ENCODE assay signal across 16 mouse cellular contexts in the genomic region with DNA sequence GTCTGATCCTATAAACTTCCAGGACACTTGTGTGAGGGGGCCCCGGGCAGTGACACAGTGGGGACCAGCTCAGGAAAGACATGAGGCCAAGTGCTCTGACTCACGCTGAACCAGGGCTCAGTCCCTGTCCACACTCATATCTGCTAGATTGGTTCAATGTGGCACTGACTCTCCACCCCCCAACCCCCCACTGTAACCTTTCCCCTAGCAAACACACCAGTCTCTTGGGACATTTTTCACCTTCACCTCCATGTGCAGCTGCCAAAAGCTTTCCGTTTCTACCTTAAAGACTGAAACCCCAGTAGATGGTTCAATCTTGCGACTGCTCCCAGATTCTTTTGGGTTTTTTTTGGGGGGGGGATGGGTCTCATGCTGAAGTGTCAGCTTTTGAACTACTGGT. TPM values are rescaled to one million over a fixed set of nuclear protein-coding genes. Genes with fewer than 3 reads are reported as not detected.
DNase-seq lines count a peak whose midpoint lies in the region; ATAC-seq and TF ChIP-seq lines count a peak whose summit lies in the region.
"Had no signal": no experiment of that assay in that cellular context is flagged by ENCODE, and none has a peak within 500 bp of the region (broad histone marks: within the 10 kb centered on the region; RNA-seq: fewer than 3 reads in every experiment).

No protein-coding gene starts in this region.

- peak; percentile 57 for ATAC-seq in liver, embryonic 16.5 days (ENCODE audit: low read depth)

- H3K4me2 ChIP-seq in CH12.LX (ENCODE audit: insufficient read depth, low read depth, poor library complexity, severe bottlenecking), result no peak overlapping the region
- no peak overlapping the region for H3K4me2 ChIP-seq in liver, embryonic 16.5 days (ENCODE audit: low read depth, low read length)
- H3K4me2 ChIP-seq: heart, embryonic 15.5 days; limb, embryonic 15.5 days had no signal

- DNase-seq in adrenal gland, postnatal 14 days, result peak; percentile 34
- DNase-seq in adrenal gland, postnatal 25 days, result no peak
- peak; percentile 89 for DNase-seq in liver, adult 2 months (ENCODE audit: extremely low read depth, low read depth, low spot score)
- DNase-seq in liver (no peak), CH12.LX (ENCODE audit: extremely low read depth) (no peak)
- DNase-seq in cerebellum, postnatal 10 days, result no peak
- no peak for DNase-seq in heart, adult 18-20 months
- DNase-seq: right cerebral cortex, postnatal 25 days had no signal

- H3K4me1 ChIP-seq in liver, adult 2 months (ENCODE audit: control insufficient read depth, insufficient read depth, low read length), result peaks cover 18% of the 10 kb centered on the region
- peaks cover 8 to 9% of the 10 kb centered on the region in 2 experiments for H3K4me1 ChIP-seq in CH12.LX (ENCODE audit: control insufficient read depth in 1 of 2, insufficient read depth in 2 of 2)
- H3K4me1 ChIP-seq in liver, embryonic 16.5 days (ENCODE audit: control insufficient read depth, low read depth, low read length), result peaks cover 2% of the 10 kb centered on the region; the same call in 1 of the 2 replicates
- H3K4me1 ChIP-seq: heart, embryonic 15.5 days had no signal

- H3K9ac ChIP-seq in liver, adult 2 months (ENCODE audit: low read depth, low read length), result no peak overlapping the region
- no peak overlapping the region for H3K9ac ChIP-seq in CH12.LX (ENCODE audit: insufficient read depth, low read depth)
- no peak overlapping the region for H3K9ac ChIP-seq in liver, embryonic 16.5 days (ENCODE audit: low read depth, low read length)
- H3K9ac ChIP-seq: heart, embryonic 15.5 days; limb, embryonic 15.5 days had no signal

- dilution Hi-C loops in CH12.LX (cut with MboI; ENCODE audit: extremely low pct_ligation_motif_present, extremely low pct_unique_long_range_greater_than_20kb, low sequenced_read_pairs), result no loop called here

- 20% methylated on average over 4 of the region's 4 CpGs for WGBS in liver, adult 2 months
- whole genome bisulfite sequencing in liver, embryonic 16.5 days (ENCODE audit: insufficient replicate concordance), result 55% methylated on average over 4 of the region's 4 CpGs

- TF ChIP-seq RAD21 in CH12.LX (IDR thresholded peaks at IDR 0.05; ENCODE audit: low read depth, low read length), result no peak

- peaks cover 5% of the 10 kb centered on the region; the same call in 1 of the 2 replicates for H3K79me2 ChIP-seq in liver, adult 2 months (ENCODE audit: control insufficient read depth, insufficient read depth, low read length)
- no peaks in the 10 kb centered on the region for H3K79me2 ChIP-seq in CH12.LX (replicated peaks; ENCODE audit: control insufficient read depth, extremely low read depth, insufficient read depth, poor library complexity, severe bottlenecking)

- TF ChIP-seq CTCF in liver, adult 2 months (IDR thresholded peaks at IDR 0.05; ENCODE audit: low read depth, low read length), result no peak
- TF ChIP-seq CTCF in CH12.LX (conservative IDR thresholded peaks at IDR 0.05 in 1 of 2, IDR thresholded peaks at IDR 0.05 in 1 of 2; ENCODE audit: low read depth in 2 of 2, low read length in 2 of 2), result no peak

- no peaks in the 10 kb centered on the region for H3K36me3 ChIP-seq in liver, adult 2 months (ENCODE audit: control insufficient read depth, insufficient read depth, low read length)
- no peaks in the 10 kb centered on the region for H3K36me3 ChIP-seq in CH12.LX (replicated peaks in 1 of 2; ENCODE audit: control insufficient read depth in 1 of 2, insufficient read depth in 1 of 2, low read length in 1 of 2)
- H3K36me3 ChIP-seq in liver, embryonic 16.5 days (ENCODE audit: control insufficient read depth, insufficient read depth), result no peaks in the 10 kb centered on the region
- H3K36me3 ChIP-seq: heart, embryonic 15.5 days had no signal

- in situ Hi-C loops in CH12.LX (cut with MboI; ENCODE audit: low pct_ligation_motif_present, low pct_unique_long_range_greater_than_20kb, low sequenced_read_pairs), result no loop called here

- no peak for TF ChIP-seq POLR2A in liver, adult 2 months (IDR thresholded peaks at IDR 0.05; ENCODE audit: extremely low read depth, insufficient read depth, low read length)
- no peak for TF ChIP-seq POLR2A in CH12.LX (IDR thresholded peaks at IDR 0.05; ENCODE audit: low read depth, low read length)

- no peaks in the 10 kb centered on the region for H3K27me3 ChIP-seq in liver, adult 2 months (ENCODE audit: control insufficient read depth, insufficient read depth, low read length)
- peaks cover 95% of the 10 kb centered on the region for H3K27me3 ChIP-seq in CH12.LX (replicated peaks)
- no peaks in the 10 kb centered on the region for H3K27me3 ChIP-seq in liver, embryonic 16.5 days (ENCODE audit: control insufficient read depth, insufficient read depth, low read depth, low read length)

- no peak for TF ChIP-seq EP300 in CH12.LX (IDR thresholded peaks at IDR 0.05; ENCODE audit: low read length)

- H3K9me3 ChIP-seq in CH12.LX (replicated peaks; ENCODE audit: low read length), result no peaks in the 10 kb centered on the region
- no peaks in the 10 kb centered on the region for H3K9me3 ChIP-seq in liver, embryonic 16.5 days (replicated peaks; ENCODE audit: control insufficient read depth, low read length)
- H3K9me3 ChIP-seq: heart, embryonic 15.5 days; limb, embryonic 15.5 days had no signal

- peak overlapping the region; percentile 62; the same call in 1 of the 2 replicates for H3K27ac ChIP-seq in liver, adult 2 months (replicated peaks; ENCODE audit: insufficient read depth, low read depth, low read length)
- H3K27ac ChIP-seq in CH12.LX (ENCODE audit: insufficient read depth, low read depth), result no peak overlapping the region
- H3K27ac ChIP-seq in liver, embryonic 16.5 days (ENCODE audit: low read length), result peak overlapping the region; percentile 13
- H3K27ac ChIP-seq: heart, embryonic 15.5 days; limb, embryonic 15.5 days had no signal

- H3K4me3 ChIP-seq in liver, adult 2 months (ENCODE audit: insufficient read depth, low read depth, low read length), result no peak overlapping the region
- no peak overlapping the region for H3K4me3 ChIP-seq in CH12.LX (replicated peaks in 1 of 3; ENCODE audit: low read depth in 2 of 3, low read length in 2 of 3, poor library complexity in 1 of 3)
- H3K4me3 ChIP-seq in liver, embryonic 16.5 days (ENCODE audit: low read depth, low read length), result no peak overlapping the region
- H3K4me3 ChIP-seq: heart, embryonic 15.5 days; limb, embryonic 15.5 days had no signal

TF ChIP-seq in CH12.LX, 34 proteins besides CTCF, POLR2A, EP300 and RAD21:
- TF ChIP-seq TCF12 (IDR thresholded peaks at IDR 0.05; ENCODE audit: low read depth, low read length) (peak; percentile 33; the same call in 1 of the 2 replicates), BHLHE40 (IDR thresholded peaks at IDR 0.05; ENCODE audit: low read depth, low read length) (no peak)

RNA-seq across cellular contexts. Expression of a gene that starts 8.5 kb away (rescaled TPM):
- 15.6 and 16.2 TPM in 2 replicates for total RNA-seq in adrenal gland, postnatal 14 days (2021)
- 16.6 and 19.4 TPM in 2 replicates for total RNA-seq in adrenal gland, postnatal 25 days (2021)
- total RNA-seq in liver, adult 2 months (2014; rRNA removed), result 0.74 and 1.7 TPM in 2 replicates
- 12.9 and 22.2 TPM in 2 replicates for polyA plus RNA-seq in liver, adult 2 months (2012; rRNA removed)
- total RNA-seq in CH12.LX (2012; rRNA removed) (0.04 and 0.08 TPM in 2 replicates), CH12.LX (2014; rRNA removed) (not detected in 2 replicates)
- polyA plus RNA-seq in CH12.LX (2012; ENCODE audit: insufficient read length, low read depth), result not detected in 2 replicates
- polyA plus RNA-seq in liver, embryonic 16.5 days (2015; fragmentation: Nextera tagmentation; extraction: Ambion mirVana), result 2.0 and 2.1 TPM in 2 replicates
- total RNA-seq in heart, adult 18-20 months (2021), result 1 to 10 TPM; 1.4 to 1.8 TPM
- total RNA-seq: megakaryocyte, adult 5-6 weeks; MEL had no signal

RNA-seq across cellular contexts. Expression of a gene that starts 30.4 kb away (rescaled TPM):
- total RNA-seq in adrenal gland, postnatal 14 days (2021), result 15.0 and 19.6 TPM in 2 replicates
- 13.1 and 14.1 TPM in 2 replicates for total RNA-seq in adrenal gland, postnatal 25 days (2021)
- total RNA-seq in liver, adult 2 months (2014; rRNA removed), result 4.0 and 4.4 TPM in 2 replicates
- 15.8 and 16.2 TPM in 2 replicates for polyA plus RNA-seq in liver, adult 2 months (2012; rRNA removed)
- 12.8 and 14.1 TPM in 2 replicates for total RNA-seq in CH12.LX (2012; rRNA removed)
- 16.0 and 18.5 TPM in 2 replicates for total RNA-seq in CH12.LX (2014; rRNA removed)
- polyA plus RNA-seq in CH12.LX (2012; ENCODE audit: insufficient read length, low read depth), result 8.8 and 11.3 TPM in 2 replicates
- 4.3 and 4.6 TPM in 2 replicates for polyA plus RNA-seq in liver, embryonic 16.5 days (2015; fragmentation: Nextera tagmentation; extraction: Ambion mirVana)
- 10 to 100 TPM; 13.3 to 13.5 TPM for total RNA-seq in heart, adult 18-20 months (2021)

RNA-seq across cellular contexts. Expression of a gene that starts 32.5 kb away (rescaled TPM):
- 2.2 and 3.6 TPM in 2 replicates for total RNA-seq in adrenal gland, postnatal 14 days (2021)
- total RNA-seq in adrenal gland, postnatal 25 days (2021), result 1.5 and 2.0 TPM in 2 replicates
- total RNA-seq in liver, adult 2 months (2014; rRNA removed), result 0.18 and 0.34 TPM in 2 replicates
- 0.06 and 0.39 TPM in 2 replicates for polyA plus RNA-seq in liver, adult 2 months (2012; rRNA removed)
- total RNA-seq in CH12.LX (2012; rRNA removed) (5.6 and 6.2 TPM in 2 replicates), CH12.LX (2014; rRNA removed) (0.35 and 0.70 TPM in 2 replicates)
- 6.2 and 9.7 TPM in 2 replicates for polyA plus RNA-seq in CH12.LX (2012; ENCODE audit: insufficient read length, low read depth)
- polyA plus RNA-seq in liver, embryonic 16.5 days (2015; fragmentation: Nextera tagmentation; extraction: Ambion mirVana), result 0.30 and 0.88 TPM in 2 replicates
- 1 to 10 TPM in 1 of 2 experiments, under 1 TPM in 1; 0.45 to 1.1 TPM for total RNA-seq in heart, adult 18-20 months (2021)
- polyA plus RNA-seq: heart, embryonic 15.5 days; limb, embryonic 15.5 days; lung, postnatal 0 days; neural tube, embryonic 14.5 days; stomach, embryonic 14.5 days had no signal

RNA-seq across cellular contexts. Expression of a gene that starts 39.5 kb away (rescaled TPM):
- 23.5 and 30.2 TPM in 2 replicates for total RNA-seq in adrenal gland, postnatal 14 days (2021)
- 29.0 and 41.3 TPM in 2 replicates for total RNA-seq in adrenal gland, postnatal 25 days (2021)
- total RNA-seq in liver, adult 2 months (2014; rRNA removed), result 1.7 and 3.5 TPM in 2 replicates
- 2.2 and 4.9 TPM in 2 replicates for polyA plus RNA-seq in liver, adult 2 months (2012; rRNA removed)
- total RNA-seq in CH12.LX (2012; rRNA removed), result 1.7 and 1.9 TPM in 2 replicates
- 0.70 and 0.81 TPM in 2 replicates for total RNA-seq in CH12.LX (2014; rRNA removed)
- polyA plus RNA-seq in CH12.LX (2012; ENCODE audit: insufficient read length, low read depth), result 3.1 and 4.1 TPM in 2 replicates
- 17.0 and 22.4 TPM in 2 replicates for polyA plus RNA-seq in liver, embryonic 16.5 days (2015; fragmentation: Nextera tagmentation; extraction: Ambion mirVana)
- total RNA-seq in heart, adult 18-20 months (2021), result 1 to 10 TPM in 1 of 2 experiments, under 1 TPM in 1; 0.72 to 2.0 TPM

RNA-seq across cellular contexts. Expression of a gene that starts 45.5 kb away (rescaled TPM):
- total RNA-seq in adrenal gland, postnatal 14 days (2021), result 51.4 and 56.3 TPM in 2 replicates
- 51.6 and 59.2 TPM in 2 replicates for total RNA-seq in adrenal gland, postnatal 25 days (2021)
- 15.0 and 16.8 TPM in 2 replicates for total RNA-seq in liver, adult 2 months (2014; rRNA removed)
- polyA plus RNA-seq in liver, adult 2 months (2012; rRNA removed), result 38.7 and 51.4 TPM in 2 replicates
- 33.9 and 35.7 TPM in 2 replicates for total RNA-seq in CH12.LX (2012; rRNA removed)
- 28.8 and 31.7 TPM in 2 replicates for total RNA-seq in CH12.LX (2014; rRNA removed)
- polyA plus RNA-seq in CH12.LX (2012; ENCODE audit: insufficient read length, low read depth), result 25.2 and 25.4 TPM in 2 replicates
- 15.8 and 18.0 TPM in 2 replicates for polyA plus RNA-seq in liver, embryonic 16.5 days (2015; fragmentation: Nextera tagmentation; extraction: Ambion mirVana)
- total RNA-seq in heart, adult 18-20 months (2021), result 10 to 100 TPM; 26.2 to 27.8 TPM

Comparison
In these comparisons a context has a peak if more than half of its experiments do, and no peak if none do; other contexts are left out.
1. DNase-seq: peak in adrenal gland, postnatal 14 days (single experiment) and liver, adult 2 months (single experiment); none in adrenal gland, postnatal 25 days (single experiment), liver (single experiment), CH12.LX (single experiment), cerebellum, postnatal 10 days (0 of 2) and heart, adult 18-20 months (0 of 2).